Mouse (Mus musculus) adrenal gland (tissue): Measurements from ENCODE around the gene Best1.

Experiments
- intact Hi-C: fragments of 180-260 bp; cut with DNase I; formaldehyde crosslinking; loops from one replicate; pipeline ENCODE4 v1.15.1; 2025

Best1 gene

GRCm38 (mm10) chr19:9938156-9938823 is 63.1 kb downstream of the Best1 start:
- intact Hi-C loops = no loop called here

GRCm38 (mm10) chr19:9937428-9937827 is 64.0 kb downstream of the Best1 start:
- intact Hi-C loops = no loop called here

GRCm38 (mm10) chr19:9936579-9936978 is 64.9 kb downstream of the Best1 start:
- intact Hi-C loops = no loop called here
